In genomic region chr8:88241871-88242270, GRCm38 (mm10) we compare ENCODE assay signal across 19 mouse cellular contexts.
"Had no signal": no experiment of that assay in that cellular context is flagged by ENCODE, and none has a peak within 500 bp of the region (broad histone marks: within the 10 kb centered on the region; RNA-seq: fewer than 3 reads in every experiment).

No protein-coding gene starts in this region.

- H3K4me3 ChIP-seq: layer of hippocampus, adult 2 months; limb, embryonic 10.5 days; limb, embryonic 13.5 days; liver, embryonic 13.5 days; neural tube, embryonic 12.5 days; neural tube, embryonic 15.5 days had no signal

- H3K9ac ChIP-seq: limb, embryonic 13.5 days; liver, embryonic 13.5 days; lung, embryonic 14.5 days; neural tube, embryonic 12.5 days; neural tube, embryonic 15.5 days had no signal

- H3K27me3 ChIP-seq: limb, embryonic 13.5 days; liver, embryonic 13.5 days; neural tube, embryonic 12.5 days; neural tube, embryonic 15.5 days had no signal

- H3K4me2 ChIP-seq: limb, embryonic 13.5 days; liver, embryonic 13.5 days; lung, embryonic 14.5 days; midbrain, embryonic 11.5 days; neural tube, embryonic 12.5 days; neural tube, embryonic 15.5 days had no signal

- ATAC-seq: lung, postnatal 0 days had no signal

- H3K27ac ChIP-seq: kidney, postnatal 0 days; layer of hippocampus, adult 2 months; limb, embryonic 10.5 days; limb, embryonic 13.5 days; liver, embryonic 13.5 days; macrophage; neural tube, embryonic 12.5 days; neural tube, embryonic 15.5 days; stomach, postnatal 0 days had no signal

- H3K9me3 ChIP-seq: limb, embryonic 10.5 days; limb, embryonic 13.5 days; liver, embryonic 13.5 days; neural tube, embryonic 12.5 days; neural tube, embryonic 15.5 days had no signal

- H3K4me1 ChIP-seq: limb, embryonic 10.5 days; neural tube, embryonic 12.5 days had no signal

- DNase-seq: kidney, adult 2 months; kidney, postnatal 25 days; layer of hippocampus, adult 9-11 months; liver, embryonic 13.5 days; lung, embryonic 14.5 days; midbrain, embryonic 14.5 days; right cerebral cortex, adult 18-20 months; thymus, adult 2 months; thymus, postnatal 14 days had no signal
